Mouse (Mus musculus) hematopoietic multipotent progenitor cell, adult 10-12 weeks (in vitro differentiated cells): ENCODE measurements around the gene Gm11569. TPM values are rescaled to one million over a fixed set of nuclear protein-coding genes. Genes with fewer than 3 reads are reported as not detected.

Experiments used
- polyA plus RNA-seq: library from polyadenylated mRNA; stranded (reverse); fragments of >175 nt; gene quantifications from 2 replicates; pipeline ENCODE4 v1.2.3, GENCODE M21; 2012; ENCODE audit warnings: low replicate concordance

Gene Gm11569
- not detected in 2 replicates for polyA plus RNA-seq

DNA sequence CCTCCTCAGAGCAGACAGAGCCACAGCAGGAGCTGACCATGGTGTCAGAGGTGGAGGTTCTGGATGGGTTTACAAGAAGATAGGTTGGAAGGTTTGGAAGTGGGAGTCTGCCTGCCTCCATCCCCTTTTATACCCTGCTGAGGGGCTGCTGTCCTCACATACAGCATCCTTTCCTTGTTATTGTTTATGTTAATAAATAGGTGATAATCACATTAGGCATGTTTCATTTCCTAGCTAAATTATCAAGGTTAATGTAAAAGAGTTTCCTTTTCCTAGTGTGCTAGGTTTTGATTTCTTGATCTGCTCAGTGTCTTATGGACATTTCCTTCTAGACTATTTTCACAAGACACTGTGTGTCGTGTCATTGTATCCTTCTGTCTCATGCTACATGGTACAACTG is at the start of gene Gm11569:
TSS of gene Gm11569 (minus strand) at position 101 of the 400 bp plus-strand sequence.

DNA sequence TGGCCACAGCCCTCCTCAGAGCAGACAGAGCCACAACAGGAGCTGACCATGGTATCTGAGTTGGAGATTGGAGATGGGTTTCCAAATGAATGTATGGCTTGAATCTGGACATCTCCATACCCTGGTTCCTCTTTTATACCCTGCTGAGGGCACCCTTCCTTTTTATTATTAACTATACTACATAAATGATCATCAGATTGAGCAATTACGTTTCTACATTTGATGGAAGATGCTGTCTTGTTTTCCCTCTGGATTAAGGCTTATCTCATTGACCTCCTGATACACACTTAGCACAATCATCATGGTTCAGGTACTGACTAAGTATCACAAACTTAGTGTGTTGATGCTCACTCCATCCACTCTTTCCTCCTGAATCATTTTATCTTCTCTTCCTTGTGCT is 39.2 kb upstream of the Gm11569 start, which contains the start of gene 2300003K06Rik:
TSS of gene 2300003K06Rik (minus strand) at position 101 of the 400 bp plus-strand sequence.

GRCm38 (mm10) chr11:99815566-99815965 is 16.8 kb upstream of the Gm11569 start, which contains the start of gene Gm11564:
Gm11564 (minus strand) TSS chr11:99815666.

DNA sequence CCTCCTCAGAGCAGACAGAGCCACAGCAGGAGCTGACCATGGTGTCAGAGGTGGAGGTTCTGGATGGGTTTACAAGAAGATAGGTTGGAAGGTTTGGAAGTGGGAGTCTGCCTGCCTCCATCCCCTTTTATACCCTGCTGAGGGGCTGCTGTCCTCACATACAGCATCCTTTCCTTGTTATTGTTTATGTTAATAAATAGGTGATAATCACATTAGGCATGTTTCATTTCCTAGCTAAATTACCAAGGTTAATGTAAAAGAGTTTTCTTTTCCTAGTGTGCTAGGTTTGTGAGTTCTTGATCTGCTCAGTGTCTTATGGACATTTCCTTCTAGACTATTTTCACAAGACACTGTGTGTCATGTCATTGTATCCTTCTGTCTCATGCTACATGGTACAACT is 11.1 kb upstream of the Gm11569 start, which contains the start of gene Krtap4-13:
TSS of gene Krtap4-13 (minus strand) at position 101 of the 400 bp plus-strand sequence.

GRCm38 (mm10) chr11:99804346-99804745 is 5.6 kb upstream of the Gm11569 start, which contains the start of gene Gm11554:
Gm11554 (minus strand) TSS chr11:99804446.

GRCm38 (mm10) chr11:99793367-99793766 is 5.4 kb downstream of the Gm11569 start, which contains the start of gene Gm11596:
Gm11596 (minus strand) TSS chr11:99793467.

GRCm38 (mm10) chr11:99784900-99785299 is 13.8 kb downstream of the Gm11569 start, which contains the start of gene Krtap4-9:
Krtap4-9 (plus strand) TSS chr11:99785200.

GRCm38 (mm10) chr11:99780604-99781003 is 18.1 kb downstream of the Gm11569 start, which contains the start of gene Krtap4-8:
Krtap4-8 (minus strand) TSS chr11:99780704.

GRCm38 (mm10) chr11:99772813-99773212 is 25.9 kb downstream of the Gm11569 start, which contains the start of gene Gm11595:
Gm11595 (minus strand) TSS chr11:99772913.

Other genes with a start within 250 kb of the Gm11569 start
- gene Krtap3-3, start 248.1 kb downstream of the Gm11569 start, polyA plus RNA-seq: not detected in 2 replicates
- gene Krtap3-2, start 242.1 kb downstream of the Gm11569 start, polyA plus RNA-seq: not detected in 2 replicates
- not detected in 2 replicates for gene Gm11939, start 239.5 kb downstream of the Gm11569 start, polyA plus RNA-seq
- not detected in 2 replicates for gene Krtap3-1, start 232.3 kb downstream of the Gm11569 start, polyA plus RNA-seq
- not detected in 2 replicates for gene Krtap1-5, start 217.9 kb downstream of the Gm11569 start, polyA plus RNA-seq
- gene Krtap1-4, start 215.3 kb downstream of the Gm11569 start, polyA plus RNA-seq: not detected in 2 replicates
- not detected in 2 replicates for gene Krtap1-3, start 207.6 kb downstream of the Gm11569 start, polyA plus RNA-seq
- not detected in 2 replicates for gene Krtap9-3, start 200.8 kb downstream of the Gm11569 start, polyA plus RNA-seq
- not detected in 2 replicates for gene Gm11938, start 195.6 kb downstream of the Gm11569 start, polyA plus RNA-seq
- gene Gm11937, start 188.7 kb downstream of the Gm11569 start, polyA plus RNA-seq: not detected in 2 replicates
- gene Krtap2-4, start 184.1 kb downstream of the Gm11569 start, polyA plus RNA-seq: not detected in 2 replicates
- gene Gm11562, start 178.5 kb downstream of the Gm11569 start, polyA plus RNA-seq: not detected in 2 replicates
- not detected in 2 replicates for gene Krtap4-1, start 170.7 kb downstream of the Gm11569 start, polyA plus RNA-seq
- not detected in 2 replicates for gene Krtap4-2, start 163.8 kb downstream of the Gm11569 start, polyA plus RNA-seq
- gene Krtap4-7, start 154.8 kb downstream of the Gm11569 start, polyA plus RNA-seq: not detected in 2 replicates
- not detected in 2 replicates for gene Gm11555, start 148.7 kb downstream of the Gm11569 start, polyA plus RNA-seq
- not detected in 2 replicates for gene Gm11563, start 140.0 kb downstream of the Gm11569 start, polyA plus RNA-seq
- gene Krtap4-6, start 133.0 kb downstream of the Gm11569 start, polyA plus RNA-seq: not detected in 2 replicates
- not detected in 2 replicates for gene Gm14190, start 108.2 kb downstream of the Gm11569 start, polyA plus RNA-seq
- not detected in 2 replicates for gene Gm14180, start 64.6 kb downstream of the Gm11569 start, polyA plus RNA-seq
- gene Gm11595, start 26.0 kb downstream of the Gm11569 start, polyA plus RNA-seq: not detected in 2 replicates
- not detected in 2 replicates for gene Krtap4-8, start 18.2 kb downstream of the Gm11569 start, polyA plus RNA-seq
- gene Krtap4-9, start 13.7 kb downstream of the Gm11569 start, polyA plus RNA-seq: not detected in 2 replicates
- gene Gm11596, start 5.5 kb downstream of the Gm11569 start, polyA plus RNA-seq: not detected in 2 replicates
- gene Gm11554, start 5.5 kb upstream of the Gm11569 start, polyA plus RNA-seq: not detected in 2 replicates
- not detected in 2 replicates for gene Krtap4-13, start 11.0 kb upstream of the Gm11569 start, polyA plus RNA-seq
- gene Gm11564, start 16.7 kb upstream of the Gm11569 start, polyA plus RNA-seq: not detected in 2 replicates
- not detected in 2 replicates for gene 2300003K06Rik, start 39.1 kb upstream of the Gm11569 start, polyA plus RNA-seq
- gene Krtap4-16, start 52.7 kb upstream of the Gm11569 start, polyA plus RNA-seq: not detected in 2 replicates
- not detected in 2 replicates for gene Gm11568, start 59.0 kb upstream of the Gm11569 start, polyA plus RNA-seq
- not detected in 2 replicates for gene Gm11559, start 65.5 kb upstream of the Gm11569 start, polyA plus RNA-seq
- gene Krtap9-1, start 74.5 kb upstream of the Gm11569 start, polyA plus RNA-seq: not detected in 2 replicates
- not detected in 2 replicates for gene Gm11567, start 80.3 kb upstream of the Gm11569 start, polyA plus RNA-seq
- gene Krtap31-1, start 109.0 kb upstream of the Gm11569 start, polyA plus RNA-seq: not detected in 2 replicates
- not detected in 2 replicates for gene Gm11565, start 115.8 kb upstream of the Gm11569 start, polyA plus RNA-seq
- gene Krtap31-2, start 137.4 kb upstream of the Gm11569 start, polyA plus RNA-seq: not detected in 2 replicates
- not detected in 2 replicates for gene Krtap9-5, start 149.5 kb upstream of the Gm11569 start, polyA plus RNA-seq
- not detected in 2 replicates for gene Krtap29-1, start 180.1 kb upstream of the Gm11569 start, polyA plus RNA-seq
- not detected in 2 replicates for gene Krtap16-1, start 187.7 kb upstream of the Gm11569 start, polyA plus RNA-seq
- gene Krtap17-1, start 195.1 kb upstream of the Gm11569 start, polyA plus RNA-seq: not detected in 2 replicates
- gene Krt33a, start 217.3 kb upstream of the Gm11569 start, polyA plus RNA-seq: not detected in 2 replicates
- not detected in 2 replicates for gene Krt33b, start 230.9 kb upstream of the Gm11569 start, polyA plus RNA-seq
- gene Krt34, start 242.6 kb upstream of the Gm11569 start, polyA plus RNA-seq: not detected in 2 replicates